Mouse (Mus musculus) thymus, postnatal 10 days (tissue): ENCODE measurements at regions not wholly inside any gene's neighbourhood (a gene's known extent, or its start where the extent isn't known, plus 50 kb on each side); places are given as distances from the start of the nearest gene placed in this dataset.
"Not testable (repeated sequence)": the region's sequence is repeated elsewhere in the genome, so short reads cannot be mapped to it uniquely, and the experiment has no call there.

Experiments
- DNase-seq, 2 experiments: peaks; one replicate each; pipeline ENCODE4 v3.0.0; 2021; ENCODE audit warnings: low spot score in 2 of 2

- no peak for DNase-seq
Observed at GRCm38 (mm10) chr8:126877039-126877365, 68.6 kb downstream of the Tomm20 start.

GRCm38 (mm10) chr8:126876300-126877038 is 69.2 kb downstream of the Tomm20 start:
- no peak for DNase-seq

- DNase-seq, result no peak
Observed at GRCm38 (mm10) chr8:126875491-126876155, 70.0 kb downstream of the Tomm20 start.

GRCm38 (mm10) chr8:126874846-126875245 is 70.8 kb downstream of the Tomm20 start:
- no peak for DNase-seq

GRCm38 (mm10) chr8:126874126-126874730 is 71.4 kb downstream of the Tomm20 start:
- no peak for DNase-seq

GRCm38 (mm10) chr8:126873306-126873705 is 72.3 kb downstream of the Tomm20 start:
- DNase-seq, result no peak

- DNase-seq, result no peak
Observed at GRCm38 (mm10) chr8:126872574-126872973, 73.1 kb downstream of the Tomm20 start.

- DNase-seq, result no peak
Observed at GRCm38 (mm10) chr8:126872133-126872532, 73.5 kb downstream of the Tomm20 start.

- DNase-seq, result no peak
Observed at GRCm38 (mm10) chr8:126869464-126869850, 76.2 kb downstream of the Tomm20 start.

GRCm38 (mm10) chr8:126868831-126869463 is 76.7 kb downstream of the Tomm20 start:
- no peak for DNase-seq

- DNase-seq, result peak in 1 of 2 experiments; percentile 28
Observed at GRCm38 (mm10) chr8:126867121-126867988, 78.3 kb downstream of the Tomm20 start.

- no peak for DNase-seq
Observed at GRCm38 (mm10) chr8:126864314-126864948, 81.2 kb downstream of the Tomm20 start.

GRCm38 (mm10) chr8:126863661-126864060 is 82.0 kb downstream of the Tomm20 start:
- DNase-seq, result not testable (repeated sequence)

GRCm38 (mm10) chr8:126861754-126862153 is 83.9 kb downstream of the Tomm20 start:
- DNase-seq, result no peak

- no peak for DNase-seq
Observed at GRCm38 (mm10) chr8:126860630-126861029, 85.0 kb downstream of the Tomm20 start.

GRCm38 (mm10) chr8:126859706-126860424 is 85.8 kb downstream of the Tomm20 start:
- no peak for DNase-seq

- no peak for DNase-seq
Observed at GRCm38 (mm10) chr8:126857307-126858203, 88.1 kb downstream of the Tomm20 start.

GRCm38 (mm10) chr8:126855914-126856313 is 89.7 kb downstream of the Tomm20 start:
- DNase-seq, result no peak

- DNase-seq, result no peak
Observed at GRCm38 (mm10) chr8:126855056-126855609, 90.5 kb downstream of the Tomm20 start.
